Mouse (Mus musculus) C2C12 (cell line): ENCODE data around the gene A830031A19Rik.

ENCODE experiments used
- CTCF ChIP-seq: IDR thresholded peaks from one replicate; pipeline ENCODE4 v1.5.1; 2011; ENCODE audit not compliant: control insufficient read depth, insufficient read depth, insufficient read length
- MAX ChIP-seq: IDR thresholded peaks from one replicate; pipeline ENCODE4 v1.6.1; 2011; ENCODE audit warnings: mild to moderate bottlenecking, control low read depth
- MYOD1 ChIP-seq: IDR thresholded peaks from one replicate; pipeline ENCODE4 v1.6.1; 2011; ENCODE audit warnings: low read depth; ENCODE audit not compliant: control insufficient read depth, insufficient read length
- MYOG ChIP-seq: IDR thresholded peaks from one replicate; pipeline ENCODE4 v1.6.1; 2011; ENCODE audit not compliant: control insufficient read depth, insufficient read length; ENCODE audit errors: extremely low read depth

DNA sequence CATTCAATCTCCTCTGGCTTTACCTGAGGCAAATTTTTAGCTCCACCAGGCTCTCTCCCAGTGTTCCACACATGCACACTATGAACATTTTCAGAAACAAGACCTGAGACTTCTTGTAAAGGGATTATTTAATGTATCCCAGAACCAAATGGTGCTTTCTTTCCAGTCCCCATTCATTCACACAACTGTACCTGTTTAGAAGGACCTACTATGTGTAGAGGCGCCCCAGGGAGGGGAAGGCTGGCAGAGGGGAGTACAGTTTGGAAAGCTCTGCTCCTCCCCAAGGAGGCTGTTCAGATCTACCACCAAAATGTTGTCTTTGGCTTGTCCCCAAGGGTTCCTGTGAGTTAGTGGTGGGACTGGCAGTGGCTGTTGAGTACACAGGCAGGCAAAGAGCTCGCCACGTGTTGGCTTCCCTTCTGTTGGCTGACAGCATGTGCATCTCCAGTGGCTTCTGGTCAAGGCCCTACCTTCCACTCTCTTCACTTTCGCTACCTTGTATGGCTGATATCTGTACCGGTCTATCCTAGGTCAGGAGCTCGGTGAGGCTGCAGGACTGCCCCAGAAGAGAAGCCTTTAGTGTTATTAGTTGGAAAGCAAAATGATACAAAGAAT, 28.4 kb upstream of the A830031A19Rik start:
- TF ChIP-seq MYOD1 (no peak), CTCF (no peak), MAX (no peak), MYOG (no peak)
